Mouse (Mus musculus): ENCODE results near the gene 1110057P08Rik. TPM values are rescaled to one million over a fixed set of nuclear protein-coding genes. Genes with fewer than 3 reads are reported as not detected.

1110057P08Rik gene
- polyA plus RNA-seq, 2 experiments, result not detected

DNA sequence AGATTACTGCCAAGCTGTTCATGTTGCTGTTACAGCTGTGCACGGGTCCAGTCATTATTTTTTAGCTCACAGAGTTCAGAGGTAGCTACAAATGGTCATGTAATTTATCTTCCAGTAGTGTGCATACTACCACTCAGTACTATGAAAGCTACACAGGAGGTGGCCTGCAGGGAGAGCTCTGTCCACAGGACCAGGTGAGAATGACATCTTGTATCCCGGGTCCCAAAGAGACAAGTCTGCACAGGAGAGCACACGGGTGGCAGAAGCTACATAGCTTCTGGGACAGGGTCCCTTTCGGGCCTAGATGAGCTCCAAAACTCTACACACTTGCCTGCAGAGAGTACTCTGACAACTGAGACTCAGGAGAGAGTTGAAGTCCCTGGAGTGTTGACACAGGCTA, 14.1 kb downstream of the 1110057P08Rik start:
- ATAC-seq (ENCODE audit: low FRiP score, low read depth) (no peak), DNase-seq (ENCODE audit: low spot score) (no peak)
- 84% methylated on average over 4 of the region's 4 CpGs for WGBS
- no peak overlapping the region for H3K9ac ChIP-seq (ENCODE audit: low read depth, low read length, severe bottlenecking)
- H3K27ac ChIP-seq (replicated peaks; ENCODE audit: low read depth, low read length), result no peak overlapping the region
- H3K4me2 ChIP-seq (replicated peaks; ENCODE audit: low read depth, low read length, severe bottlenecking), result no peak overlapping the region
- no peaks in the 10 kb centered on the region for H3K36me3 ChIP-seq (ENCODE audit: control insufficient read depth, insufficient read depth, low read length)
- H3K4me3 ChIP-seq (replicated peaks; ENCODE audit: low read length), result no peak overlapping the region
- TF ChIP-seq POLR2A (IDR thresholded peaks at IDR 0.05; ENCODE audit: borderline replicate concordance, extremely low read depth, insufficient read depth, insufficient read length), result no peak
- H3K27me3 ChIP-seq (ENCODE audit: control insufficient read depth, insufficient read depth, low read length), result no peaks in the 10 kb centered on the region
- H3K4me1 ChIP-seq (ENCODE audit: control insufficient read depth, insufficient read depth, low read length), result no peaks in the 10 kb centered on the region
- H3K9me3 ChIP-seq (ENCODE audit: control insufficient read depth, low read length), result no peaks in the 10 kb centered on the region

DNA sequence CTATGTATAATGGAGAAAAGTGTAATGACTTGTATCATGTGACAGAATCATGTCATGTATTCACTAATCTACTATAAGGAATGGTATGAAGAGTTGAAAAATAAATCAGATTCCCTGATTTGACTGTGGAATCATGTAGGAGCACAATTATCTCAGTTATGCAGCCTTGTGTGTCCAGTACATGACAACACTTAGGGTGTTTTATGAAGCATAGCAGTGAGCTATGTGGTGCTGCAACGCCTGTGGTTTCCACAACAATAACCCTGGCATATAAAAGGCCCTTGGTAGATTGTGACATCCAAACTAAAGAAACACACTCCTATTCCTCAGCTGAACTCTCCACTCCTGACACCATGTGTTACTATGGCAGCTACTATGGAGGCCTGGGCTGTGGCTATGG, 31.0 kb downstream of the 1110057P08Rik start, which contains the start of gene Krtap20-2:
Gene Krtap20-2, plus strand, starts transcription at position 301 of the 400 bp plus-strand sequence.
- H3K4me3 ChIP-seq (replicated peaks; ENCODE audit: low read length), result no peak within 1 kb of the TSS
- DNase-seq (ENCODE audit: low spot score) (no peak), ATAC-seq (ENCODE audit: low FRiP score, low read depth) (no peak)
- H3K9ac ChIP-seq (ENCODE audit: low read depth, low read length, severe bottlenecking), result no peak within 1 kb of the TSS
- no peaks in the 10 kb centered on the region for H3K9me3 ChIP-seq (ENCODE audit: control insufficient read depth, low read length)
- no peaks in the 10 kb centered on the region for H3K27me3 ChIP-seq (ENCODE audit: control insufficient read depth, insufficient read depth, low read length)
- H3K4me2 ChIP-seq (replicated peaks; ENCODE audit: low read depth, low read length, severe bottlenecking), result no peak within 1 kb of the TSS
- H3K4me1 ChIP-seq (ENCODE audit: control insufficient read depth, insufficient read depth, low read length), result no peaks in the 10 kb centered on the region
- no peak for TF ChIP-seq POLR2A (IDR thresholded peaks at IDR 0.05; ENCODE audit: borderline replicate concordance, extremely low read depth, insufficient read depth, insufficient read length)
- no peaks in the 10 kb centered on the region for H3K36me3 ChIP-seq (ENCODE audit: control insufficient read depth, insufficient read depth, low read length)
- WGBS, result 75% methylated on average over 1 of the region's 1 CpGs
- H3K27ac ChIP-seq (replicated peaks; ENCODE audit: low read depth, low read length), result no peak within 1 kb of the TSS

Other genes starting within 250 kb of the 1110057P08Rik start
- not detected in 2 replicates for gene Krtap19-9b, start 242.5 kb upstream of the 1110057P08Rik start, polyA plus RNA-seq (2012; rRNA removed)
- not detected in 2 replicates for gene Krtap19-9b, start 242.5 kb upstream of the 1110057P08Rik start, polyA plus RNA-seq (2014; fragmentation: Nextera tagmentation; extraction: Ambion mirVana)
- gene Krtap16-3, start 211.9 kb upstream of the 1110057P08Rik start, polyA plus RNA-seq (2012; rRNA removed), result not detected in 2 replicates
- gene Krtap16-3, start 211.9 kb upstream of the 1110057P08Rik start, polyA plus RNA-seq (2014; fragmentation: Nextera tagmentation; extraction: Ambion mirVana), result not detected in 2 replicates
- gene Krtap22-2, start 164.0 kb upstream of the 1110057P08Rik start, polyA plus RNA-seq (2012; rRNA removed), result not detected in 2 replicates
- not detected in 2 replicates for gene Krtap22-2, start 164.0 kb upstream of the 1110057P08Rik start, polyA plus RNA-seq (2014; fragmentation: Nextera tagmentation; extraction: Ambion mirVana)
- not detected in 2 replicates for gene Gm10229, start 159.5 kb upstream of the 1110057P08Rik start, polyA plus RNA-seq (2012; rRNA removed)
- gene Gm10229, start 159.5 kb upstream of the 1110057P08Rik start, polyA plus RNA-seq (2014; fragmentation: Nextera tagmentation; extraction: Ambion mirVana), result not detected in 2 replicates
- gene Krtap6-1, start 143.0 kb upstream of the 1110057P08Rik start, polyA plus RNA-seq (2012; rRNA removed), result not detected in 2 replicates
- gene Krtap6-1, start 143.0 kb upstream of the 1110057P08Rik start, polyA plus RNA-seq (2014; fragmentation: Nextera tagmentation; extraction: Ambion mirVana), result not detected in 2 replicates
- gene Gm10228, start 133.3 kb upstream of the 1110057P08Rik start, polyA plus RNA-seq (2012; rRNA removed), result not detected in 2 replicates
- gene Gm10228, start 133.3 kb upstream of the 1110057P08Rik start, polyA plus RNA-seq (2014; fragmentation: Nextera tagmentation; extraction: Ambion mirVana), result not detected in 2 replicates
- gene Krtap6-5, start 126.9 kb upstream of the 1110057P08Rik start, polyA plus RNA-seq (2012; rRNA removed), result not detected in 2 replicates
- gene Krtap6-5, start 126.9 kb upstream of the 1110057P08Rik start, polyA plus RNA-seq (2014; fragmentation: Nextera tagmentation; extraction: Ambion mirVana), result not detected in 2 replicates
- not detected in 2 replicates for gene 1110025L11Rik, start 110.7 kb upstream of the 1110057P08Rik start, polyA plus RNA-seq (2012; rRNA removed)
- gene 1110025L11Rik, start 110.7 kb upstream of the 1110057P08Rik start, polyA plus RNA-seq (2014; fragmentation: Nextera tagmentation; extraction: Ambion mirVana), result not detected in 2 replicates
- gene Krtap6-3, start 90.7 kb upstream of the 1110057P08Rik start, polyA plus RNA-seq (2012; rRNA removed), result not detected in 2 replicates
- not detected in 2 replicates for gene Krtap6-3, start 90.7 kb upstream of the 1110057P08Rik start, polyA plus RNA-seq (2014; fragmentation: Nextera tagmentation; extraction: Ambion mirVana)
- gene Gm6358, start 33.9 kb upstream of the 1110057P08Rik start, polyA plus RNA-seq (2012; rRNA removed), result not detected in 2 replicates
- gene Gm6358, start 33.9 kb upstream of the 1110057P08Rik start, polyA plus RNA-seq (2014; fragmentation: Nextera tagmentation; extraction: Ambion mirVana), result not detected in 2 replicates
- not detected in 2 replicates for gene Gm10061, start 23.6 kb upstream of the 1110057P08Rik start, polyA plus RNA-seq (2012; rRNA removed)
- gene Gm10061, start 23.6 kb upstream of the 1110057P08Rik start, polyA plus RNA-seq (2014; fragmentation: Nextera tagmentation; extraction: Ambion mirVana), result not detected in 2 replicates
- not detected in 2 replicates for gene Gm9789, start 16.8 kb upstream of the 1110057P08Rik start, polyA plus RNA-seq (2012; rRNA removed)
- not detected in 2 replicates for gene Gm9789, start 16.8 kb upstream of the 1110057P08Rik start, polyA plus RNA-seq (2014; fragmentation: Nextera tagmentation; extraction: Ambion mirVana)
- not detected in 2 replicates for gene Gm7735, start 5.2 kb upstream of the 1110057P08Rik start, polyA plus RNA-seq (2012; rRNA removed)
- gene Gm7735, start 5.2 kb upstream of the 1110057P08Rik start, polyA plus RNA-seq (2014; fragmentation: Nextera tagmentation; extraction: Ambion mirVana), result not detected in 2 replicates
- not detected in 2 replicates for gene Krtap20-2, start 31.1 kb downstream of the 1110057P08Rik start, polyA plus RNA-seq (2012; rRNA removed)
- not detected in 2 replicates for gene Krtap20-2, start 31.1 kb downstream of the 1110057P08Rik start, polyA plus RNA-seq (2014; fragmentation: Nextera tagmentation; extraction: Ambion mirVana)
- not detected in 2 replicates for gene Krtap21-1, start 229.1 kb downstream of the 1110057P08Rik start, polyA plus RNA-seq (2012; rRNA removed)
- gene Krtap21-1, start 229.1 kb downstream of the 1110057P08Rik start, polyA plus RNA-seq (2014; fragmentation: Nextera tagmentation; extraction: Ambion mirVana), result not detected in 2 replicates
- gene Krtap6-2, start 245.4 kb downstream of the 1110057P08Rik start, polyA plus RNA-seq (2012; rRNA removed), result not detected in 2 replicates
- gene Krtap6-2, start 245.4 kb downstream of the 1110057P08Rik start, polyA plus RNA-seq (2014; fragmentation: Nextera tagmentation; extraction: Ambion mirVana), result not detected in 2 replicates